Mouse (Mus musculus) intestine, embryonic 14.5 days (tissue): ENCODE results near the gene Olfr532. TPM values are rescaled to one million over a fixed set of nuclear protein-coding genes. Genes with fewer than 3 reads are reported as not detected.
"Not testable (repeated sequence)": the region's sequence is repeated elsewhere in the genome, so short reads cannot be mapped to it uniquely, and the experiment has no call there.

Experiments used
- ATAC-seq: fragments of 200-750 bp; cut with Nextera tagmentation; replicated peaks from 2 replicates; pipeline ENCODE4 v1.8.0; 2017; ENCODE audit warnings: low read depth, moderate number of reproducible peaks, moderate TSS enrichment, moderate library complexity; ENCODE audit not compliant: low FRiP score, low TSS enrichment
- DNase-seq: peaks from one replicate; pipeline ENCODE4 v3.0.0-alpha.2; 2018; ENCODE audit warnings: low spot score
- H3K27ac ChIP-seq: fragments of 300-500 bp; sonication (generic); 2 replicates; pipeline ENCODE4 v1.5.1; 2014; ENCODE audit warnings: low read depth, mild to moderate bottlenecking, control low read depth
- H3K27me3 ChIP-seq: fragments of 300-500 bp; sonication (generic); replicated peaks from 2 replicates; pipeline ENCODE4 v1.6.1; 2014; ENCODE audit warnings: low read length, control low read depth; ENCODE audit not compliant: control insufficient read depth, insufficient read depth
- H3K36me3 ChIP-seq: fragments of 300-500 bp; sonication (generic); 2 replicates; pipeline ENCODE4 v1.6.1; 2014; ENCODE audit warnings: low read length, control low read depth; ENCODE audit not compliant: control insufficient read depth, insufficient read depth
- H3K4me1 ChIP-seq: fragments of 300-500 bp; sonication (generic); replicated peaks from 2 replicates; pipeline ENCODE4 v1.6.1; 2014; ENCODE audit warnings: low read length, control low read depth, mixed read lengths; ENCODE audit not compliant: control insufficient read depth, insufficient read depth
- H3K4me2 ChIP-seq: fragments of 300-500 bp; sonication (generic); 2 replicates; pipeline ENCODE4 v1.6.1; 2014; ENCODE audit warnings: low read length
- H3K4me3 ChIP-seq: fragments of 300-500 bp; sonication (generic); 2 replicates; pipeline ENCODE4 v1.5.1; 2014; ENCODE audit warnings: low read depth, low read length, control low read depth, mixed read lengths
- H3K9ac ChIP-seq: fragments of 300-500 bp; sonication (generic); 2 replicates; pipeline ENCODE4 v1.6.1; 2014; ENCODE audit warnings: mild to moderate bottlenecking, low read length
- H3K9me3 ChIP-seq: fragments of 300-500 bp; sonication (generic); 2 replicates; pipeline ENCODE4 v1.6.1; 2016; ENCODE audit warnings: low read length, control low read depth; ENCODE audit not compliant: control insufficient read depth
- WGBS: fragments of 180-500 bp; shearing (Covaris S2); extraction: QIAGEN DNeasy Blood & Tissue Kit; methylation state at CpG from one replicate; pipeline ENCODE4 v1.1.7; 2014; 5-methylcytosine and 5-hydroxymethylcytosine counted together
- polyA plus RNA-seq: library from polyadenylated mRNA; unstranded; fragments of >200 nt; fragmentation: Nextera tagmentation; extraction: Ambion mirVana; gene quantifications from 2 replicates; pipeline ENCODE4 v1.2.1, GENCODE M21; 2014

Gene Olfr532
- polyA plus RNA-seq = not detected in 2 replicates

- Histone ChIP-seq H3K9ac (no peak within 1 kb of the TSS), H3K27ac (no peak within 1 kb of the TSS), H3K4me3 (no peak within 1 kb of the TSS), H3K27me3 (no peaks in the 10 kb centered on the region), H3K4me1 (no peaks in the 10 kb centered on the region), H3K4me2 (no peak within 1 kb of the TSS), H3K36me3 (no peaks in the 10 kb centered on the region), H3K9me3 (no peaks in the 10 kb centered on the region)
- DNase-seq = no peak
- ATAC-seq = no peak
- WGBS = 88% methylated on average over 1 of the region's 1 CpGs
Observed at GRCm38 (mm10) chr7:140421539-140421938, at the start of gene Olfr532. Gene Olfr532 (minus strand): TSS chr7:140421639.

GRCm38 (mm10) chr7:140463070-140463469 is 41.6 kb upstream of the Olfr532 start, which contains the start of gene Olfr533:
Gene Olfr533 (plus strand): TSS chr7:140463370.
- H3K4me3 ChIP-seq, H3K36me3 ChIP-seq, DNase-seq, ATAC-seq, H3K9me3 ChIP-seq, H3K27ac ChIP-seq, H3K27me3 ChIP-seq, H3K4me2 ChIP-seq, H3K9ac ChIP-seq, H3K4me1 ChIP-seq: not testable (repeated sequence)
- no CpG with 5 or more reads among the region's 1 CpGs for WGBS

- no peak for DNase-seq
- Histone ChIP-seq H3K4me1 (no peaks in the 10 kb centered on the region), H3K4me2 (no peak overlapping the region), H3K9me3 (no peaks in the 10 kb centered on the region), H3K4me3 (no peak overlapping the region), H3K27ac (no peak overlapping the region), H3K36me3 (no peaks in the 10 kb centered on the region), H3K27me3 (no peaks in the 10 kb centered on the region), H3K9ac (no peak overlapping the region)
- 76% methylated on average over 1 of the region's 1 CpGs for WGBS
- no peak for ATAC-seq
Observed at GRCm38 (mm10) chr7:140443141-140443540, 21.7 kb upstream of the Olfr532 start.

GRCm38 (mm10) chr7:140402818-140403217 is 18.6 kb downstream of the Olfr532 start, which contains the start of gene Olfr531:
Gene Olfr531 (minus strand): TSS chr7:140402918.
- H3K27me3 ChIP-seq = no peaks in the 10 kb centered on the region
- H3K4me3 ChIP-seq = no peak within 1 kb of the TSS
- no peak within 1 kb of the TSS for H3K27ac ChIP-seq
- H3K9ac ChIP-seq = no peak within 1 kb of the TSS
- H3K4me2 ChIP-seq = no peak within 1 kb of the TSS
- no peak for ATAC-seq
- H3K9me3 ChIP-seq = no peaks in the 10 kb centered on the region
- no peaks in the 10 kb centered on the region for H3K4me1 ChIP-seq
- 80% methylated on average over 1 of the region's 1 CpGs for WGBS
- H3K36me3 ChIP-seq = no peaks in the 10 kb centered on the region
- no peak for DNase-seq

GRCm38 (mm10) chr7:140376911-140377310 is 44.5 kb downstream of the Olfr532 start:
- H3K27ac ChIP-seq = no peak overlapping the region
- no peak overlapping the region for H3K9ac ChIP-seq
- no peak for DNase-seq
- no peaks in the 10 kb centered on the region for H3K27me3 ChIP-seq
- WGBS = 97% methylated on average over 2 of the region's 2 CpGs
- no peak overlapping the region for H3K4me2 ChIP-seq
- no peaks in the 10 kb centered on the region for H3K4me1 ChIP-seq
- ATAC-seq = no peak
- no peaks in the 10 kb centered on the region for H3K9me3 ChIP-seq
- no peaks in the 10 kb centered on the region for H3K36me3 ChIP-seq
- H3K4me3 ChIP-seq = no peak overlapping the region

- ATAC-seq = no peak
- H3K27ac ChIP-seq = no peak within 1 kb of the TSS
- H3K36me3 ChIP-seq = no peaks in the 10 kb centered on the region
- no peaks in the 10 kb centered on the region for H3K9me3 ChIP-seq
- no peak within 1 kb of the TSS for H3K4me2 ChIP-seq
- H3K4me1 ChIP-seq = no peaks in the 10 kb centered on the region
- no peak within 1 kb of the TSS for H3K4me3 ChIP-seq
- WGBS = 31% methylated on average over 1 of the region's 1 CpGs
- no peaks in the 10 kb centered on the region for H3K27me3 ChIP-seq
- no peak within 1 kb of the TSS for H3K9ac ChIP-seq
- no peak for DNase-seq
Observed at GRCm38 (mm10) chr7:140376231-140376630, 45.2 kb downstream of the Olfr532 start, which contains the start of gene Olfr530. Gene Olfr530 (minus strand): TSS chr7:140376331.

GRCm38 (mm10) chr7:140374300-140374699 is 47.1 kb downstream of the Olfr532 start:
- no peaks in the 10 kb centered on the region for H3K9me3 ChIP-seq
- DNase-seq = no peak
- H3K4me2 ChIP-seq = no peak overlapping the region
- H3K27ac ChIP-seq = no peak overlapping the region
- H3K9ac ChIP-seq = no peak overlapping the region
- no peaks in the 10 kb centered on the region for H3K4me1 ChIP-seq
- 81% methylated on average over 4 of the region's 4 CpGs for WGBS
- no peaks in the 10 kb centered on the region for H3K36me3 ChIP-seq
- no peak for ATAC-seq
- H3K27me3 ChIP-seq = no peaks in the 10 kb centered on the region
- no peak overlapping the region for H3K4me3 ChIP-seq

Other genes with a start within 250 kb of the Olfr532 start
- gene Olfr523, start 248.4 kb downstream of the Olfr532 start, polyA plus RNA-seq = not detected in 2 replicates
- gene Olfr524, start 215.7 kb downstream of the Olfr532 start, polyA plus RNA-seq = not detected in 2 replicates
- gene Cd163l1, start 203.4 kb downstream of the Olfr532 start, polyA plus RNA-seq = 0.07 TPM in 1 of 2 replicates, not detected in the other
- gene 5830411N06Rik, start 174.4 kb downstream of the Olfr532 start, polyA plus RNA-seq = not detected in 2 replicates
- not detected in 2 replicates for gene Olfr525, start 100.8 kb downstream of the Olfr532 start, polyA plus RNA-seq
- gene Olfr527, start 87.6 kb downstream of the Olfr532 start, polyA plus RNA-seq = not detected in 2 replicates
- not detected in 2 replicates for gene Olfr60, start 60.0 kb downstream of the Olfr532 start, polyA plus RNA-seq
- gene Olfr530, start 45.3 kb downstream of the Olfr532 start, polyA plus RNA-seq = not detected in 2 replicates
- not detected in 2 replicates for gene Olfr531, start 18.7 kb downstream of the Olfr532 start, polyA plus RNA-seq
- gene Olfr533, start 41.7 kb upstream of the Olfr532 start, polyA plus RNA-seq = not detected in 2 replicates
- not detected in 2 replicates for gene Olfr535, start 62.6 kb upstream of the Olfr532 start, polyA plus RNA-seq
- not detected in 2 replicates for gene Olfr536, start 85.8 kb upstream of the Olfr532 start, polyA plus RNA-seq
- gene Olfr538, start 146.2 kb upstream of the Olfr532 start, polyA plus RNA-seq = not detected in 2 replicates
- gene Olfr46, start 179.6 kb upstream of the Olfr532 start, polyA plus RNA-seq = not detected in 2 replicates
- gene Olfr61, start 207.3 kb upstream of the Olfr532 start, polyA plus RNA-seq = not detected in 2 replicates
- gene Olfr53, start 224.8 kb upstream of the Olfr532 start, polyA plus RNA-seq = not detected in 2 replicates
- gene Olfr539, start 238.3 kb upstream of the Olfr532 start, polyA plus RNA-seq = not detected in 2 replicates